Mouse (Mus musculus) CH12.LX (cell line): ENCODE data around the gene Zc3hav1l. TPM values are rescaled to one million over a fixed set of nuclear protein-coding genes. Genes with fewer than 3 reads are reported as not detected.

Experiments used
- DNase-seq: peaks from one replicate; pipeline ENCODE4 v3.0.0-alpha.2; 2013; ENCODE audit errors: extremely low read depth
- H3K27ac ChIP-seq: 2 replicates; pipeline ENCODE4 v1.5.1; 2012; ENCODE audit warnings: low read depth, mild to moderate bottlenecking, control low read depth, moderate library complexity; ENCODE audit not compliant: insufficient read depth
- H3K27me3 ChIP-seq: replicated peaks from 2 replicates; pipeline ENCODE3; 2012; ENCODE audit warnings: inconsistent platforms
- H3K36me3 ChIP-seq, 2 experiments: replicated peaks in 1 of 2; 2 replicates each; pipeline versions ENCODE3 to v1.6.1; 2012; ENCODE audit warnings: inconsistent platforms in 1 of 2, low read length in 1 of 2, mild to moderate bottlenecking in 1 of 2, mixed read lengths in 1 of 2, moderate library complexity in 1 of 2; ENCODE audit not compliant: control insufficient read depth in 1 of 2, insufficient read depth in 1 of 2
- H3K4me1 ChIP-seq, 2 experiments: 2 replicates each; pipeline ENCODE4 v1.6.1; 2012; ENCODE audit warnings: inconsistent platforms in 1 of 2, moderate library complexity in 1 of 2; ENCODE audit not compliant: insufficient read depth in 2 of 2, control insufficient read depth in 1 of 2
- H3K4me2 ChIP-seq: 2 replicates; pipeline ENCODE4 v1.6.1; 2012; ENCODE audit warnings: low read depth, mild to moderate bottlenecking, control low read depth; ENCODE audit not compliant: poor library complexity, insufficient read depth, severe bottlenecking
- H3K4me3 ChIP-seq, 3 experiments: fragments of 150-350 bp in 1 of 3; sonication (generic) in 1 of 3; replicated peaks in 1 of 3; 2 replicates each; pipeline versions ENCODE3 to v1.5.1; 2011 to 2012; ENCODE audit warnings: low read depth in 2 of 3, low read length in 2 of 3, mild to moderate bottlenecking in 2 of 3, moderate library complexity in 2 of 3, control low read depth in 1 of 3, improper control_type of control experiment in 1 of 3, inconsistent platforms in 1 of 3, mixed read lengths in 1 of 3; ENCODE audit not compliant: poor library complexity in 1 of 3
- H3K79me2 ChIP-seq: replicated peaks from 2 replicates; pipeline ENCODE4 v1.6.1; 2012; ENCODE audit warnings: mild to moderate bottlenecking, moderate library complexity; ENCODE audit not compliant: control insufficient read depth, poor library complexity, insufficient read depth, severe bottlenecking; ENCODE audit errors: extremely low read depth
- H3K9ac ChIP-seq: 2 replicates; pipeline ENCODE4 v1.6.1; 2012; ENCODE audit warnings: low read depth, mild to moderate bottlenecking, control low read depth, moderate library complexity; ENCODE audit not compliant: insufficient read depth
- H3K9me3 ChIP-seq: replicated peaks from 2 replicates; pipeline ENCODE3; 2012; ENCODE audit warnings: low read length, inconsistent platforms, mixed read lengths
- CHD1 ChIP-seq: IDR thresholded peaks from 2 replicates; pipeline ENCODE4 v1.6.1; 2012; ENCODE audit warnings: low read depth, low read length, improper control_type of control experiment, inconsistent platforms
- CHD2 ChIP-seq: IDR thresholded peaks from 2 replicates; pipeline ENCODE4 v1.6.1; 2011; ENCODE audit warnings: low read length, improper control_type of control experiment
- CTCF ChIP-seq, 2 experiments: IDR thresholded peaks in 1 of 2; conservative IDR thresholded peaks in 1 of 2; 2 replicates each; pipeline ENCODE4 v1.5.1; 2011 to 2012; ENCODE audit warnings: low read depth in 2 of 2, low read length in 2 of 2, improper control_type of control experiment in 1 of 2, inconsistent platforms in 1 of 2, mild to moderate bottlenecking in 1 of 2, moderate library complexity in 1 of 2
- IRF4 ChIP-seq: IDR thresholded peaks from 2 replicates; pipeline ENCODE4 v1.6.1; 2014; ENCODE audit warnings: low read depth, mild to moderate bottlenecking, inconsistent platforms, low read length, improper control_type of control experiment
- KAT2A ChIP-seq: IDR thresholded peaks from 2 replicates; pipeline ENCODE4 v1.6.1; 2012; ENCODE audit warnings: low read length, improper control_type of control experiment, inconsistent platforms; ENCODE audit not compliant: insufficient replicate concordance
- MAZ ChIP-seq: IDR thresholded peaks from 2 replicates; pipeline ENCODE4 v1.6.1; 2012; ENCODE audit warnings: low read depth, mild to moderate bottlenecking, inconsistent platforms, low read length, improper control_type of control experiment, moderate library complexity
- NRF1 ChIP-seq: IDR thresholded peaks from 2 replicates; pipeline ENCODE4 v1.6.1; 2014; ENCODE audit warnings: low read depth, mild to moderate bottlenecking, inconsistent platforms, low read length, improper control_type of control experiment, moderate library complexity
- PAX5 ChIP-seq: IDR thresholded peaks from 2 replicates; pipeline ENCODE4 v1.6.1; 2012; ENCODE audit warnings: low read length, inconsistent platforms, mixed read lengths
- POLR2AphosphoS2 ChIP-seq: IDR thresholded peaks from 2 replicates; pipeline ENCODE4 v1.6.1; 2011; ENCODE audit warnings: low read depth, low read length, improper control_type of control experiment
- SMC3 ChIP-seq: IDR thresholded peaks from 2 replicates; pipeline ENCODE4 v1.6.1; 2011; ENCODE audit warnings: low read depth, low read length, improper control_type of control experiment
- UBTF ChIP-seq: IDR thresholded peaks from 2 replicates; pipeline ENCODE4 v1.6.1; 2012; ENCODE audit warnings: low read depth, mild to moderate bottlenecking, inconsistent platforms, low read length, improper control_type of control experiment, moderate library complexity
- ZKSCAN1 ChIP-seq: IDR thresholded peaks from 2 replicates; pipeline ENCODE4 v1.6.1; 2012; ENCODE audit warnings: low read depth, inconsistent platforms, low read length, improper control_type of control experiment, borderline replicate concordance
- dilution Hi-C: fragments of 300-500 bp; cut with MboI; formaldehyde crosslinking; loops from 2 replicates; pipeline ENCODE4 v1.14.3; 2020; ENCODE audit warnings: low sequenced_read_pairs; ENCODE audit not compliant: extremely low pct_unique_long_range_greater_than_20kb, extremely low pct_ligation_motif_present
- in situ Hi-C: fragments of 300-500 bp; cut with MboI; formaldehyde crosslinking; loops from 3 replicates; pipeline ENCODE4 v1.14.3; 2019; ENCODE audit warnings: low sequenced_read_pairs, low pct_ligation_motif_present, low pct_unique_long_range_greater_than_20kb, mixed read lengths
- polyA plus RNA-seq: library from polyadenylated mRNA; unstranded; fragments of >175 nt; gene quantifications from 2 replicates; pipeline ENCODE4 v1.2.1, GENCODE M21; 2012; ENCODE audit warnings: low read depth; ENCODE audit not compliant: insufficient read length
- total RNA-seq, 2 experiments: library from RNA; depleted of rRNA; stranded (reverse); fragments of 300-350 nt in 1 of 2; fragments of >200 nt in 1 of 2; gene quantifications; 2 replicates each; pipeline ENCODE4 v1.2.3; 2012 to 2014

Zc3hav1l gene
- total and polyA plus RNA-seq, 3 experiments = 2.9 to 6.3 (median 3.1) TPM

- Histone ChIP-seq H3K4me2 (peak overlapping the region; percentile 91; the same call in 1 of the 2 replicates), H3K9me3 (no peaks in the 10 kb centered on the region), H3K27me3 (no peaks in the 10 kb centered on the region), H3K4me3 (peak overlapping the region in 2 of 3 experiments; percentile 50 to 82), H3K36me3 (peaks cover 11 to 31% of the 10 kb centered on the region in 2 experiments), H3K9ac (peak overlapping the region; percentile 64; the same call in 1 of the 2 replicates), H3K79me2 (no peaks in the 10 kb centered on the region)
- in situ Hi-C loops = no loop called here
- dilution Hi-C loops = no loop called here
- TF ChIP-seq CHD2 (no peak), KAT2A (no peak), IRF4 (no peak), UBTF (no peak), PAX5 (no peak), ZKSCAN1 (no peak)
- TF ChIP-seq, all 38 proteins: peak for 0
- no peak overlapping the region for H3K27ac ChIP-seq
- H3K4me1 ChIP-seq = peaks cover 5 to 12% of the 10 kb centered on the region in 2 experiments; a peak in 3 of 4 replicates
- no peak for DNase-seq
These were observed 1.3 kb downstream of the Zc3hav1l start for GRCm38 (mm10) chr6:38297580-38298245.

GRCm38 (mm10) chr6:38293708-38294107 is 5.4 kb downstream of the Zc3hav1l start:
- H3K4me1 ChIP-seq = peaks cover 5 to 8% of the 10 kb centered on the region in 2 experiments; a peak in 2 of 4 replicates
- H3K4me2 ChIP-seq = no peak overlapping the region
- TF ChIP-seq POLR2AphosphoS2 (no peak), CTCF (conservative IDR thresholded peaks at IDR 0.05 in 1 of 2, IDR thresholded peaks at IDR 0.05 in 1 of 2; ENCODE audit: low read depth in 2 of 2, low read length in 2 of 2) (peak in 1 of 2 experiments; percentile 23; a peak in 2 of 4 replicates)
- no peak overlapping the region for H3K4me3 ChIP-seq
- H3K9ac ChIP-seq = no peak overlapping the region
- in situ Hi-C loops = no loop called here
- H3K9me3 ChIP-seq = no peaks in the 10 kb centered on the region
- no peaks in the 10 kb centered on the region for H3K27me3 ChIP-seq
- H3K79me2 ChIP-seq = no peaks in the 10 kb centered on the region
- dilution Hi-C loops = no loop called here
- no peak for DNase-seq
- H3K36me3 ChIP-seq = peaks cover 14 to 70% of the 10 kb centered on the region in 2 experiments
- H3K27ac ChIP-seq = no peak overlapping the region

- H3K4me3 ChIP-seq = no peak overlapping the region
- no peak overlapping the region for H3K27ac ChIP-seq
- H3K36me3 ChIP-seq = peaks cover 14 to 75% of the 10 kb centered on the region in 2 experiments
- in situ Hi-C loops = no loop called here
- H3K9ac ChIP-seq = no peak overlapping the region
- H3K9me3 ChIP-seq = no peaks in the 10 kb centered on the region
- H3K79me2 ChIP-seq = no peaks in the 10 kb centered on the region
- no peaks in the 10 kb centered on the region for H3K27me3 ChIP-seq
- no peak overlapping the region for H3K4me2 ChIP-seq
- dilution Hi-C loops = no loop called here
- peaks cover 5% of the 10 kb centered on the region in 2 experiments; a peak in 2 of 4 replicates for H3K4me1 ChIP-seq
- DNase-seq = no peak
- TF ChIP-seq MAZ (no peak), UBTF (no peak), SMC3 (no peak), NRF1 (no peak), CHD1 (no peak)
These were observed 6.0 kb downstream of the Zc3hav1l start for GRCm38 (mm10) chr6:38292871-38293646.
